Mouse (Mus musculus): Measurements from ENCODE around the gene 4930550C14Rik.

- TF ChIP-seq POLR2A (IDR thresholded peaks at IDR 0.05; ENCODE audit: low read depth, low read length) (no peak), CTCF (IDR thresholded peaks at IDR 0.05; ENCODE audit: borderline replicate concordance, insufficient read depth, low read length) (no peak)
Measured at GRCm38 (mm10) chr9:53384873-53385272, 17.3 kb upstream of the 4930550C14Rik start.

Data from embryonic fibroblast, embryonic 13.5 days (primary cell).